Mouse (Mus musculus) lung, postnatal 0 days (tissue): ENCODE results near the gene Pom121l2. TPM values are rescaled to one million over a fixed set of nuclear protein-coding genes. Genes with fewer than 3 reads are reported as not detected.
A peak's percentile ranks its signal among the peaks of the same experiment; 100 is the strongest.

Experiments used
- ATAC-seq: fragments of 200-750 bp; cut with Nextera tagmentation; 2 replicates; pipeline ENCODE4 v1.8.0; 2017; ENCODE audit warnings: moderate library complexity
- DNase-seq: peaks from one replicate; pipeline ENCODE4 v3.0.0-alpha.2; 2016; ENCODE audit warnings: low spot score
- H3K27ac ChIP-seq: fragments of 300-500 bp; sonication (generic); 2 replicates; pipeline ENCODE4 v1.5.1; 2014; ENCODE audit warnings: antibody characterized with exemption, mild to moderate bottlenecking, low read length, mixed read lengths
- H3K27me3 ChIP-seq: fragments of 300-500 bp; sonication (generic); replicated peaks from 2 replicates; pipeline ENCODE4 v1.6.1; 2014; ENCODE audit warnings: low read length, mixed read lengths; ENCODE audit not compliant: insufficient read depth
- H3K36me3 ChIP-seq: fragments of 300-500 bp; sonication (generic); 2 replicates; pipeline ENCODE4 v1.6.1; 2014; ENCODE audit warnings: low read length, mixed read lengths; ENCODE audit not compliant: insufficient read depth
- H3K4me1 ChIP-seq: fragments of 300-500 bp; sonication (generic); 2 replicates; pipeline ENCODE4 v1.6.1; 2014; ENCODE audit warnings: antibody characterized with exemption, low read depth, low read length, mixed read lengths; ENCODE audit not compliant: insufficient read depth
- H3K4me2 ChIP-seq: fragments of 300-500 bp; sonication (generic); replicated peaks from 2 replicates; pipeline ENCODE4 v1.6.1; 2014; ENCODE audit warnings: low read depth, mild to moderate bottlenecking, low read length, moderate library complexity, mixed read lengths
- H3K4me3 ChIP-seq: fragments of 300-500 bp; sonication (generic); 2 replicates; pipeline ENCODE4 v1.5.1; 2014; ENCODE audit warnings: low read depth, low read length
- H3K9ac ChIP-seq: fragments of 300-500 bp; sonication (generic); replicated peaks from 2 replicates; pipeline ENCODE4 v1.6.1; 2014; ENCODE audit warnings: low read depth, mild to moderate bottlenecking
- H3K9me3 ChIP-seq: fragments of 300-500 bp; sonication (generic); 2 replicates; pipeline ENCODE4 v1.6.1; 2016; ENCODE audit warnings: low read length, mixed read lengths
- CTCF ChIP-seq: IDR thresholded peaks from 2 replicates; pipeline ENCODE4 v1.5.1; 2016; ENCODE audit warnings: antibody characterized with exemption, mild to moderate bottlenecking
- EP300 ChIP-seq: IDR thresholded peaks from 2 replicates; pipeline ENCODE4 v1.6.1; 2016; ENCODE audit warnings: antibody characterized with exemption, mild to moderate bottlenecking, control low read depth
- whole genome bisulfite sequencing: fragments of 180-500 bp; shearing (Covaris S2); extraction: QIAGEN DNeasy Blood & Tissue Kit; methylation state at CpG from one replicate; pipeline ENCODE4 v1.1.7; 2014; 5-methylcytosine and 5-hydroxymethylcytosine counted together
- polyA plus RNA-seq: library from polyadenylated mRNA; unstranded; fragments of >200 nt; fragmentation: Nextera tagmentation; extraction: Ambion mirVana; gene quantifications from 2 replicates; pipeline ENCODE4 v1.2.1, GENCODE M21; 2015

The Pom121l2 gene
- polyA plus RNA-seq, 1 experiment from 2014 or later, result not detected

- Histone ChIP-seq H3K9me3 (no peaks in the 10 kb centered on the region), H3K9ac (no peak overlapping the region), H3K27ac (no peak overlapping the region), H3K4me2 (no peak overlapping the region), H3K4me3 (no peak overlapping the region), H3K27me3 (peaks cover 14% of the 10 kb centered on the region; the same call in 1 of the 2 replicates), H3K4me1 (peaks cover 8% of the 10 kb centered on the region), H3K36me3 (no peaks in the 10 kb centered on the region)
- 85% methylated on average over 2 of the region's 2 CpGs for WGBS
- ATAC-seq, result no peak
- TF ChIP-seq EP300 (no peak), CTCF (no peak)
- DNase-seq, result no peak
Observed at GRCm38 (mm10) chr13:21984486-21984885, 3.5 kb downstream of the Pom121l2 start.

GRCm38 (mm10) chr13:21992550-21992949 is 11.6 kb downstream of the Pom121l2 start:
- TF ChIP-seq EP300 (no peak), CTCF (no peak)
- peaks cover 23% of the 10 kb centered on the region for H3K27me3 ChIP-seq
- H3K4me3 ChIP-seq, result no peak overlapping the region
- H3K9me3 ChIP-seq, result no peaks in the 10 kb centered on the region; the same call in 1 of the 2 replicates
- H3K9ac ChIP-seq, result no peak overlapping the region
- H3K4me2 ChIP-seq, result no peak overlapping the region
- DNase-seq, result no peak
- no peaks in the 10 kb centered on the region for H3K4me1 ChIP-seq
- H3K36me3 ChIP-seq, result no peaks in the 10 kb centered on the region
- 72% methylated on average over 5 of the region's 5 CpGs for WGBS
- H3K27ac ChIP-seq, result no peak overlapping the region
- ATAC-seq, result no peak

GRCm38 (mm10) chr13:21993957-21994738 is 13.2 kb downstream of the Pom121l2 start:
- peaks cover 37% of the 10 kb centered on the region for H3K27me3 ChIP-seq
- H3K4me1 ChIP-seq, result no peaks in the 10 kb centered on the region
- no peaks in the 10 kb centered on the region for H3K36me3 ChIP-seq
- TF ChIP-seq EP300 (no peak), CTCF (no peak)
- H3K27ac ChIP-seq, result no peak overlapping the region
- ATAC-seq (no peak), DNase-seq (peak; percentile 30)
- no peak overlapping the region for H3K4me2 ChIP-seq
- H3K4me3 ChIP-seq, result no peak overlapping the region
- no peaks in the 10 kb centered on the region; the same call in 1 of the 2 replicates for H3K9me3 ChIP-seq
- WGBS, result 5% methylated on average over 22 of the region's 22 CpGs
- no peak overlapping the region for H3K9ac ChIP-seq

- no peaks in the 10 kb centered on the region for H3K4me1 ChIP-seq
- H3K27me3 ChIP-seq, result peaks cover 45% of the 10 kb centered on the region
- H3K27ac ChIP-seq, result no peak overlapping the region
- DNase-seq (peak; percentile 26), ATAC-seq (no peak)
- WGBS, result 4% methylated on average over 8 of the region's 8 CpGs
- no peaks in the 10 kb centered on the region for H3K36me3 ChIP-seq
- no peaks in the 10 kb centered on the region; the same call in 1 of the 2 replicates for H3K9me3 ChIP-seq
- no peak overlapping the region for H3K9ac ChIP-seq
- TF ChIP-seq EP300 (no peak), CTCF (no peak)
- H3K4me3 ChIP-seq, result peak overlapping the region; percentile 40
- H3K4me2 ChIP-seq, result peak overlapping the region; percentile 59
Observed at GRCm38 (mm10) chr13:21994896-21995295, 13.9 kb downstream of the Pom121l2 start.

GRCm38 (mm10) chr13:21995331-21995914 is 14.4 kb downstream of the Pom121l2 start:
- under 1% methylated on average over 21 of the region's 21 CpGs for WGBS
- H3K27me3 ChIP-seq, result peaks cover 50% of the 10 kb centered on the region
- DNase-seq, result peak; percentile 54
- H3K4me1 ChIP-seq, result no peaks in the 10 kb centered on the region
- H3K27ac ChIP-seq, result no peak overlapping the region
- H3K4me3 ChIP-seq, result peak overlapping the region; percentile 40
- TF ChIP-seq CTCF, result peak; percentile 33
- no peak for TF ChIP-seq EP300
- peak overlapping the region; percentile 59 for H3K4me2 ChIP-seq
- H3K9me3 ChIP-seq, result no peaks in the 10 kb centered on the region; the same call in 1 of the 2 replicates
- peak; percentile 54 for ATAC-seq
- H3K9ac ChIP-seq, result no peak overlapping the region
- no peaks in the 10 kb centered on the region for H3K36me3 ChIP-seq

- H3K4me1 ChIP-seq, result no peaks in the 10 kb centered on the region
- DNase-seq (peak; percentile 46), ATAC-seq (no peak)
- H3K27me3 ChIP-seq, result peaks cover 50% of the 10 kb centered on the region
- no peak overlapping the region for H3K27ac ChIP-seq
- TF ChIP-seq EP300 (no peak), CTCF (no peak)
- H3K9me3 ChIP-seq, result no peaks in the 10 kb centered on the region
- 4% methylated on average over 12 of the region's 12 CpGs for WGBS
- H3K4me2 ChIP-seq, result 0 out of 2 replicates have a peak overlapping the region, but pooled peaks have one; percentile 59
- no peaks in the 10 kb centered on the region for H3K36me3 ChIP-seq
- peak overlapping the region; percentile 40; the same call in 1 of the 2 replicates for H3K4me3 ChIP-seq
- no peak overlapping the region for H3K9ac ChIP-seq
Observed at GRCm38 (mm10) chr13:21996101-21996839, 15.3 kb downstream of the Pom121l2 start.
